ENCODE assay signal across 12 mouse cellular contexts in the genomic region with DNA sequence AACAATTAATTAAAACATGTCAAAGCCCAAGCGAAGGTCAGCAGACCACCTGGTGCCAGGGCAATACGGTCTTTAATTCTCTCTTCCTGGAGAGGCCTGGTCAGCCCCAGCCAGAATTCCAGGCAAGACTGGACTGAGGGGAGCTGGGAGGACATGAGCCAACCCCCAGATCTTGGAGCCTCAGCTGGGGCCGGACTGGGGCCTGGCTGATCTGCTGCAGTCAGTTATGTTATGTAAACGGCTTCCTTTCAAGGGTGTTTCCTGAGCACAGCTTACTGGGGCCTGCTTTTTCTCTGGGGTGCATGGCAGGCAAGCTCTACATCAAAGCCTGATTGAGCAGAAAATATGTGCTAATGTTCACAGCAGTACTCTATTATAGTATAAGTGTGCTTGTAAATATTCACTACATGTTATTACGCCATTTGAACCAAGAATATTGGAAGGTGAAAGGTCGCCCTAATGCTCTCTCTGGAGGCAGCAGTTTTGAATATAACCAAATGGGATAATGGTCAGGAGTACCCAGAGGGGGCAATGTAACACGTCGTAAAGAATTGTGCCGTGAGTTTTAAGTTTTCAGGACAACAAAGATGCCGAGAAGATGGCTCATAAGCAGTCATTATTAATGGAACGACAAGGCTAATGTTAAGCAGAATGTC.
A peak's percentile ranks its signal among the peaks of the same experiment; 100 is the strongest.
DNase-seq lines count a peak whose midpoint lies in the region; ATAC-seq and TF ChIP-seq lines count a peak whose summit lies in the region.
"Had no signal": no experiment of that assay in that cellular context is flagged by ENCODE, and none has a peak within 500 bp of the region (broad histone marks: within the 10 kb centered on the region; RNA-seq: fewer than 3 reads in every experiment).

No protein-coding gene starts in this region.

- peak; percentile 89 for DNase-seq in heart, adult 11 months
- no peak for DNase-seq in heart, adult 2 months
- DNase-seq in midbrain, embryonic 11.5 days (ENCODE audit: low spot score, missing footprints), result no peak
- no peak for DNase-seq in midbrain, postnatal 0 days (ENCODE audit: low spot score)
- DNase-seq in limb, embryonic 11.5 days (ENCODE audit: low spot score), result peak; percentile 69
- DNase-seq in stomach, postnatal 0 days (ENCODE audit: low spot score), result no peak
- DNase-seq in natural killer cell, adult 2 months (ENCODE audit: low spot score in 2 of 2), result no peak
- DNase-seq in cerebellum, adult 2 months, result no peak
- DNase-seq: adrenal gland, postnatal 36 days; cerebellum, postnatal 14 days had no signal

- H3K4me2 ChIP-seq in midbrain, embryonic 11.5 days, result no peak overlapping the region
- no peak overlapping the region for H3K4me2 ChIP-seq in midbrain, postnatal 0 days (ENCODE audit: low read depth, low read length, poor library complexity, severe bottlenecking)
- no peak overlapping the region for H3K4me2 ChIP-seq in limb, embryonic 11.5 days (ENCODE audit: low read depth, severe bottlenecking)
- no peak overlapping the region for H3K4me2 ChIP-seq in stomach, postnatal 0 days (replicated peaks; ENCODE audit: low read depth)
- H3K4me2 ChIP-seq: heart, embryonic 12.5 days; liver, embryonic 12.5 days had no signal

- no peak overlapping the region for H3K4me3 ChIP-seq in heart, adult 2 months
- no peak overlapping the region for H3K4me3 ChIP-seq in midbrain, embryonic 11.5 days (ENCODE audit: low read depth, low read length)
- H3K4me3 ChIP-seq in midbrain, postnatal 0 days (ENCODE audit: low read depth, low read length), result no peak overlapping the region
- no peak overlapping the region for H3K4me3 ChIP-seq in limb, embryonic 11.5 days (ENCODE audit: low read depth, low read length)
- H3K4me3 ChIP-seq in stomach, postnatal 0 days (ENCODE audit: low read depth, low read length), result no peak overlapping the region
- no peak overlapping the region for H3K4me3 ChIP-seq in cerebellum, adult 2 months (replicated peaks; ENCODE audit: insufficient read depth, low read depth, low read length)
- H3K4me3 ChIP-seq: heart, embryonic 12.5 days; liver, embryonic 12.5 days had no signal

- no peak overlapping the region for H3K9ac ChIP-seq in heart, adult 2 months (ENCODE audit: low read depth, low read length)
- H3K9ac ChIP-seq in midbrain, embryonic 11.5 days (ENCODE audit: low read length), result no peak overlapping the region
- H3K9ac ChIP-seq in midbrain, postnatal 0 days (replicated peaks; ENCODE audit: low read length, poor library complexity, severe bottlenecking), result no peak overlapping the region
- no peak overlapping the region for H3K9ac ChIP-seq in limb, embryonic 11.5 days (ENCODE audit: low read length)
- no peak overlapping the region for H3K9ac ChIP-seq in stomach, postnatal 0 days (ENCODE audit: low read length)
- H3K9ac ChIP-seq: heart, embryonic 12.5 days; liver, embryonic 12.5 days had no signal

- TF ChIP-seq POLR2A in heart, adult 2 months (IDR thresholded peaks at IDR 0.05; ENCODE audit: insufficient read depth, low read depth, low read length), result no peak
- no peak for TF ChIP-seq POLR2A in cerebellum, adult 2 months (IDR thresholded peaks at IDR 0.05; ENCODE audit: borderline replicate concordance, insufficient read depth, low read length)

- no peak for TF ChIP-seq EP300 in heart, adult 2 months (IDR thresholded peaks at IDR 0.05; ENCODE audit: insufficient read depth, low read depth, low read length)
- TF ChIP-seq EP300 in stomach, postnatal 0 days (optimal IDR thresholded peaks at IDR 0.05), result peak; percentile 41

- H3K79me2 ChIP-seq in heart, adult 2 months (replicated peaks; ENCODE audit: control insufficient read depth, insufficient read depth, low read length), result no peaks in the 10 kb centered on the region

- no peaks in the 10 kb centered on the region for H3K4me1 ChIP-seq in heart, adult 2 months (ENCODE audit: control insufficient read depth, insufficient read depth, low read length)
- peaks cover 9% of the 10 kb centered on the region; the same call in 1 of the 2 replicates for H3K4me1 ChIP-seq in midbrain, embryonic 11.5 days (ENCODE audit: control insufficient read depth, insufficient read depth, low read length)
- H3K4me1 ChIP-seq in midbrain, postnatal 0 days (ENCODE audit: insufficient read depth, low read length), result no peaks in the 10 kb centered on the region
- H3K4me1 ChIP-seq in limb, embryonic 11.5 days (ENCODE audit: control insufficient read depth, insufficient read depth, low read length), result peaks cover 14% of the 10 kb centered on the region
- no peaks in the 10 kb centered on the region for H3K4me1 ChIP-seq in stomach, postnatal 0 days (replicated peaks; ENCODE audit: control insufficient read depth, insufficient read depth)
- no peaks in the 10 kb centered on the region for H3K4me1 ChIP-seq in cerebellum, adult 2 months (ENCODE audit: control insufficient read depth, insufficient read depth, low read length)
- H3K4me1 ChIP-seq: liver, embryonic 12.5 days had no signal

- no peaks in the 10 kb centered on the region; the same call in 1 of the 2 replicates for H3K27me3 ChIP-seq in heart, adult 2 months (ENCODE audit: control insufficient read depth, insufficient read depth, low read length)
- no peaks in the 10 kb centered on the region for H3K27me3 ChIP-seq in midbrain, embryonic 11.5 days (ENCODE audit: control insufficient read depth, insufficient read depth, low read length)
- no peaks in the 10 kb centered on the region for H3K27me3 ChIP-seq in midbrain, postnatal 0 days (ENCODE audit: insufficient read depth, low read length)
- peaks cover 3% of the 10 kb centered on the region; the same call in 1 of the 2 replicates for H3K27me3 ChIP-seq in limb, embryonic 11.5 days (ENCODE audit: control insufficient read depth, insufficient read depth, low read length)
- no peaks in the 10 kb centered on the region for H3K27me3 ChIP-seq in stomach, postnatal 0 days (ENCODE audit: control insufficient read depth, insufficient read depth, low read length)
- no peaks in the 10 kb centered on the region for H3K27me3 ChIP-seq in cerebellum, adult 2 months (ENCODE audit: control insufficient read depth, insufficient read depth, low read length)
- H3K27me3 ChIP-seq: liver, embryonic 12.5 days had no signal

- H3K36me3 ChIP-seq in heart, adult 2 months (ENCODE audit: control insufficient read depth, insufficient read depth, low read length), result no peaks in the 10 kb centered on the region
- no peaks in the 10 kb centered on the region for H3K36me3 ChIP-seq in midbrain, embryonic 11.5 days (ENCODE audit: control insufficient read depth, insufficient read depth, low read length)
- no peaks in the 10 kb centered on the region for H3K36me3 ChIP-seq in midbrain, postnatal 0 days (ENCODE audit: insufficient read depth, low read length)
- no peaks in the 10 kb centered on the region for H3K36me3 ChIP-seq in limb, embryonic 11.5 days (ENCODE audit: control insufficient read depth, insufficient read depth, low read length)
- H3K36me3 ChIP-seq in stomach, postnatal 0 days (ENCODE audit: control insufficient read depth, insufficient read depth, low read length), result no peaks in the 10 kb centered on the region
- H3K36me3 ChIP-seq: heart, embryonic 12.5 days; liver, embryonic 12.5 days had no signal

- ATAC-seq in midbrain, embryonic 11.5 days (ENCODE audit: low FRiP score), result peak; percentile 67
- ATAC-seq in midbrain, postnatal 0 days (ENCODE audit: low FRiP score), result no peak
- ATAC-seq in limb, embryonic 11.5 days (ENCODE audit: insufficient number of reproducible peaks, low FRiP score, low TSS enrichment, low read depth), result peak; percentile 57; the same call in 1 of the 2 replicates
- 0 out of 2 replicates have a peak, but pooled peaks have one; percentile 15 for ATAC-seq in stomach, postnatal 0 days (ENCODE audit: low FRiP score, low TSS enrichment)
- ATAC-seq: liver, embryonic 12.5 days had no signal

- TF ChIP-seq CTCF in heart, adult 2 months (IDR thresholded peaks at IDR 0.05), result no peak
- no peak for TF ChIP-seq CTCF in midbrain, postnatal 0 days (IDR thresholded peaks at IDR 0.05)
- TF ChIP-seq CTCF in stomach, postnatal 0 days (IDR thresholded peaks at IDR 0.05; ENCODE audit: low read depth), result no peak
- no peak for TF ChIP-seq CTCF in cerebellum, adult 2 months (IDR thresholded peaks at IDR 0.05; ENCODE audit: borderline replicate concordance, insufficient read depth, low read depth, low read length)

- intact Hi-C loops in heart, adult 2 months (cut with DNase I), result no loop called here

- H3K9me3 ChIP-seq in midbrain, embryonic 11.5 days (ENCODE audit: control insufficient read depth, low read length), result no peaks in the 10 kb centered on the region
- H3K9me3 ChIP-seq in midbrain, postnatal 0 days (ENCODE audit: low read length), result no peaks in the 10 kb centered on the region
- H3K9me3 ChIP-seq in limb, embryonic 11.5 days (ENCODE audit: control insufficient read depth, low read length), result no peaks in the 10 kb centered on the region
- no peaks in the 10 kb centered on the region for H3K9me3 ChIP-seq in stomach, postnatal 0 days (ENCODE audit: control insufficient read depth, low read length)
- H3K9me3 ChIP-seq: heart, embryonic 12.5 days; liver, embryonic 12.5 days had no signal

- 77% methylated on average over 11 of the region's 11 CpGs for WGBS in heart, adult 2 months
- 39% methylated on average over 11 of the region's 11 CpGs for WGBS in midbrain, embryonic 11.5 days
- 34% methylated on average over 11 of the region's 11 CpGs for WGBS in midbrain, postnatal 0 days
- WGBS in limb, embryonic 11.5 days, result 8% methylated on average over 11 of the region's 11 CpGs
- WGBS in stomach, postnatal 0 days, result 38% methylated on average over 11 of the region's 11 CpGs
- 65% methylated on average over 11 of the region's 11 CpGs for WGBS in cerebellum, adult 2 months

- no peak overlapping the region for H3K27ac ChIP-seq in heart, adult 2 months
- H3K27ac ChIP-seq in midbrain, embryonic 11.5 days (ENCODE audit: low read depth, low read length), result no peak overlapping the region
- no peak overlapping the region for H3K27ac ChIP-seq in midbrain, postnatal 0 days (ENCODE audit: low read depth, low read length)
- H3K27ac ChIP-seq in limb, embryonic 11.5 days (replicated peaks; ENCODE audit: low read depth, low read length), result peak overlapping the region; percentile 53
- peak overlapping the region; percentile 18; the same call in 1 of the 2 replicates for H3K27ac ChIP-seq in stomach, postnatal 0 days (replicated peaks)
- no peak overlapping the region for H3K27ac ChIP-seq in cerebellum, adult 2 months (ENCODE audit: insufficient read depth, low read length)
- H3K27ac ChIP-seq: liver, embryonic 12.5 days had no signal

Comparison
In these comparisons a context has a peak if more than half of its experiments do, and no peak if none do; other contexts are left out.
1. DNase-seq: peak in heart, adult 11 months (single experiment) and limb, embryonic 11.5 days (single experiment); none in heart, adult 2 months (0 of 2), midbrain, embryonic 11.5 days (single experiment), midbrain, postnatal 0 days (single experiment), stomach, postnatal 0 days (single experiment), natural killer cell, adult 2 months (0 of 2) and cerebellum, adult 2 months (0 of 2).
2. H3K27ac ChIP-seq: peak in limb, embryonic 11.5 days (single experiment) and stomach, postnatal 0 days (single experiment); none in heart, adult 2 months (single experiment), midbrain, embryonic 11.5 days (single experiment), midbrain, postnatal 0 days (single experiment) and cerebellum, adult 2 months (single experiment).